Mouse (Mus musculus): ENCODE measurements around the gene Kcnc2.

DNA sequence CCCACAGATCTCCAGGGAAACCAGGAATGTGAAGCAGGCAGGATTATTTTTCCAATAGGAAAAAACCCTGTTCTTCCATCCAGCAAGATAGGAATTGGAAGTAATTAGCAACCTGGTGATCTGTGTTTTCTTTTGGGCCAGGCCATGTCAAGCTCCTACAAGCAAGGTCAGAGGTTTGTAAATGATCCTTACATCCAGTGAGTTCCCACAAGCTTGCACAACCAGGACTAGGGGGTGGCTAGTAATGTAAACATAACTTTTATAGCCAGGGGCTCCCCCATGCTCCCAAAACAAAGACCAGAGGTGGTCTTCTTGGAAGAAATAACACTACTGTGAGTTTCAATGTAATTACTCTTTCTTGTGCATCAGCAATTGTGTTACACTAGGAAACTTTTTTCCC lies 214.9 kb downstream of the Kcnc2 start:
- no peak for TF ChIP-seq CTCF (IDR thresholded peaks at IDR 0.05; ENCODE audit: borderline replicate concordance, insufficient read depth, low read length)
- no peak for TF ChIP-seq POLR2A (IDR thresholded peaks at IDR 0.05; ENCODE audit: low read depth, low read length)
